Mouse (Mus musculus) kidney, adult 2 months (tissue): ENCODE data around the gene Frmd4a.

Source experiments
- CTCF ChIP-seq: fragments of 200-500 bp; conservative IDR thresholded peaks from 2 replicates; pipeline ENCODE4 v1.5.1; 2011; ENCODE audit warnings: low read depth, mild to moderate bottlenecking, control low read depth, low read length, moderate library complexity, mixed read lengths; ENCODE audit not compliant: insufficient read depth, insufficient read length
- POLR2A ChIP-seq: fragments of 200-500 bp; IDR thresholded peaks from one replicate; pipeline ENCODE4 v1.6.1; 2011; ENCODE audit warnings: low read depth, low read length, control low read depth

GRCm38 (mm10) chr2:4462480-4462879, 445.0 kb downstream of the Frmd4a start:
- TF ChIP-seq CTCF (no peak), POLR2A (no peak)
